Mouse (Mus musculus): ENCODE data around the gene Zc3hav1l. TPM values are rescaled to one million over a fixed set of nuclear protein-coding genes. Genes with fewer than 3 reads are reported as not detected.

Gene Zc3hav1l
- polyA plus RNA-seq, 1 experiment from 2014 or later, result 9.1 TPM

GRCm38 (mm10) chr6:38320621-38321020 is 21.6 kb upstream of the Zc3hav1l start:
- Histone ChIP-seq H3K4me2 (no peak overlapping the region), H3K9me3 (no peaks in the 10 kb centered on the region), H3K4me1 (replicated peaks) (no peaks in the 10 kb centered on the region), H3K9ac (no peak overlapping the region), H3K27me3 (no peaks in the 10 kb centered on the region), H3K36me3 (no peaks in the 10 kb centered on the region), H3K4me3 (no peak overlapping the region), H3K27ac (no peak overlapping the region)
- WGBS, result 91% methylated on average over 9 of the region's 9 CpGs
- no peak for ATAC-seq (ENCODE audit: low FRiP score)

DNA sequence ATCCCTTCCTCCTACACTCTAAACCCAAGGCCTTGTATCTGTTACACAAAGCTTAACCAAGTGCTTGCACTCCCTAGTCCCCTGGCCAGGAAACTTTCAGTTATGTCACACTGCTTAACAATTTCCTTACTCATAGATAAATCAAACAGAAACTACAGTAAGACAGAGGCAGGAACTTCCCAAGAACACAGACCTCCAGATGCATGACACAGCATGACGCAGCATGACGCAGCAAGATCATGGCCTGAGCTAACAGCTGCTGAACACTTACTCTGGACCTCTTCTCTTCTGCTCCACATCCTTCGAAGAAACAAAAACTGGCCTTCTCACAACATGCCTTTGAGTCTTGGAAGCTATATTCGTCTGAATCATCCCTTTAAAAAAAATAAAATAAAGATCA is 17.0 kb upstream of the Zc3hav1l start:
- 88% methylated on average over 4 of the region's 4 CpGs for WGBS
- Histone ChIP-seq H3K9ac (no peak overlapping the region), H3K4me2 (no peak overlapping the region), H3K27ac (no peak overlapping the region), H3K27me3 (no peaks in the 10 kb centered on the region), H3K36me3 (no peaks in the 10 kb centered on the region), H3K4me3 (no peak overlapping the region), H3K9me3 (no peaks in the 10 kb centered on the region), H3K4me1 (replicated peaks) (no peaks in the 10 kb centered on the region)
- ATAC-seq (ENCODE audit: low FRiP score), result no peak

DNA sequence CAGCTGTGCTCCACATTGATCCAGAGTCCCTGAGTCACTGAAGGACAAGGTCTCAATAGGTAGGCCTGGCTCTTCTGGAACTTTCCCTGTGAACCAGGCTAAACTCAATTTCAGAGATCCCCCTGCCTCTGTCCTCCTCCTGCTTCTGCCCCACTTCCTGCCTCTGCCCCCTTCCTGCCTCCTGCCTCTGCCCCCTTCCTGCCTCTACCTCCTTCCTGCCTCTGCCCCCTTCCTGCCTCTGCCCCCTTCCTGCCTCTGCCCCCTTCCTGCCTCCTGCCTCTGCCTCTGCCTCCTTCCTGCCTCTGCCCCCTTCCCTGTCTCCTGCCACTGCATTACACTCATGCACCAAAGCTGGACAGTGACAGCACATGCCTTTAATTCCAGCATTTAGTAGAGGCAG is 10.7 kb upstream of the Zc3hav1l start:
- Histone ChIP-seq H3K4me2 (no peak overlapping the region), H3K4me3 (no peak overlapping the region), H3K4me1 (replicated peaks) (no peaks in the 10 kb centered on the region), H3K9me3 (no peaks in the 10 kb centered on the region), H3K36me3 (no peaks in the 10 kb centered on the region), H3K27ac (no peak overlapping the region), H3K27me3 (no peaks in the 10 kb centered on the region), H3K9ac (no peak overlapping the region)
- no peak for ATAC-seq (ENCODE audit: low FRiP score)

DNA sequence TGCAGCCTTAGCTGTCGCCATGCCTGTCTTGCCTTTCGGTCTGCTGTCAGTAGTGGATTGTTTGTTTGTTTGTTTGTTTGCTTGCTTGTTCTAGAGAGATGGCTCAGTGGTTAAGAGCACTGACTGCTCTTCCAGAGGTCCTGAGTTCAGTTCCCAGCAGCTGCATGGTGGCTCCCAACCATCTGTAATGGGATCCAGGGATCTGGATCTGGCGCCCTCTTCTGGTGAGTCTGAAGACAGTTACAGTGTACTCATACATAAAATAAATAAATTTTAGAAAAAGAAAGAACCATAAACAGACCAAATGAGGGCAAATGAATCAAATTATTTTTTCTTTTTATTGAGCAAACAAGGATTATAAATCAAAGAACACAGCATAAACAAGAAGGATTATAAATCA is 5.9 kb upstream of the Zc3hav1l start:
- no peak overlapping the region for H3K9ac ChIP-seq
- H3K9me3 ChIP-seq, result no peaks in the 10 kb centered on the region
- 74% methylated on average over 3 of the region's 3 CpGs for WGBS
- H3K27ac ChIP-seq, result no peak overlapping the region
- no peaks in the 10 kb centered on the region for H3K4me1 ChIP-seq (replicated peaks)
- ATAC-seq (ENCODE audit: low FRiP score), result no peak
- no peaks in the 10 kb centered on the region for H3K27me3 ChIP-seq
- H3K36me3 ChIP-seq, result no peaks in the 10 kb centered on the region; the same call in 1 of the 2 replicates
- H3K4me3 ChIP-seq, result no peak overlapping the region
- H3K4me2 ChIP-seq, result no peak overlapping the region

DNA sequence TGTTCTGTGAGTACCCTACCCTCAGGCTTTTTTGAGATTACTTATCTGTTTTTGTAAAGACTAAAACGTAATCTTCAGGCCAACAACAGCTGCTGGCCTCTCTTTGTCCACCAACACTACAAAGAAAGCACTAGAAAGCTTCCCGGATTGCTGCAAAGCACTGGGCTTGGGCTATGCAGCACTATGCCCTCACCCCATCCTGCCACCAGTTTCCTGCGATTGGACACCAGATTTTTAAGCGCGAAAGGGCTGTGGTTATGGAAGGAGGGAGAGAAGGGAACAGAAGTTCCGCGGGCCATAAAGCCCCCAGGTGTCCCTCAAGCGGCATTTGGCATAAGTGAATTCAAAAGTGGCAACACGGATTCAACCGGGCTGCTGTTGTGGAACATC is 818 bp downstream of the Zc3hav1l start:
- peak; percentile 32 for ATAC-seq (ENCODE audit: low FRiP score)
- Histone ChIP-seq H3K36me3 (peaks cover 25% of the 10 kb centered on the region), H3K4me1 (replicated peaks) (peaks cover 17% of the 10 kb centered on the region), H3K9me3 (no peaks in the 10 kb centered on the region), H3K4me2 (peak overlapping the region; percentile 70), H3K4me3 (peak overlapping the region; percentile 69), H3K27me3 (no peaks in the 10 kb centered on the region), H3K9ac (peak overlapping the region; percentile 94), H3K27ac (peak overlapping the region; percentile 95)
- under 1% methylated on average over 10 of the region's 10 CpGs for WGBS

DNA sequence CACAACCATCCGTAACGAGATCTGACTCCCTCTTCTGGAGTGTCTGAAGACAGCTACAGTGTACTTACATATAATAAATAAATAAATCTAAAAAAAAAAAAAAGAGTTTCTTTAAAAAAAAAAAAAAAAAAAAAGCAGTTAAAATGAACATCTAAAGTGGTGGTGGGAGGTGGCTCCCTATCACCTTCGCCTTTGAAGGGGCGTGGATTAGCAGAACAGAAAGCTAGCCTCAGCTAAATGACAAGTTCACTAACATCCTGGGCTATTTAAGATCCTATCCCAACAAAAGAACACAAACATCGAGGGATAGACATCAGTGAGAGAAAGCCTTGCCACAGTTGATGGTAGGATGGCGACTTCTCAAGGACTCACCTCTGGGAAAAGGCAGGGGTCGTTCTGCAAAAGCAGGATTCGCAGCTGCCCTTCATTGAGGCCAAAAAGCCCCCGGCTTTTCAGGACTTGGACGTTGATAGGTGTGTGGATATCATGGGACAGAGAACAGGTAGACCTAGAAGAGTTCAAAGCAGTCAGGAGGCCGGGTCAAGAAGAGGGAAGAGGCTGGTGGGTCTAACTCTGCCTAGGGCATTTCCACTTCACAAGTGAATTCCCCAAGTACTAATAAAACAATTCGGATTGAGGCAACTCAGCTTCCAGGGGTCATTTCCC is 1.3 kb downstream of the Zc3hav1l start:
- ATAC-seq (ENCODE audit: low FRiP score), result no peak
- WGBS, result 49% methylated on average over 12 of the region's 12 CpGs
- no peaks in the 10 kb centered on the region for H3K27me3 ChIP-seq

DNA sequence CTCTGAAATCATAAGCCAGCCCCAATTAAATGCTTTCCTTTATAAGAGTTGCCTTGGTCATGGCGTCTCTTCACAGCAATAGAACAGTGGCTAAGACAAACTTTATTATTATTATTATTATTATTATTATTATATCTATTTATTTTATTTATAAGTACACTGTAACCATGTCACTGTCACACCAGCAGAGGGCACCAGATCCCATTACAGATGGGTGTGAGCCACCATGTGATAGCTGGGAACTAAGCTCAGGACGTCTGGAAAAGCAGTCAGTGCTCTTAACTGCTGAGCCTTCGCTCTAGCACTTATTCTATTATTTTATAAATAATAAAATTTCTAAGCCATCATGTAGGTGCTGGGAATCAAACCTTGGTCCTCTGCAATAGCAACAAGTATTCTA is 5.4 kb downstream of the Zc3hav1l start:
- Histone ChIP-seq H3K9me3 (no peaks in the 10 kb centered on the region), H3K27me3 (no peaks in the 10 kb centered on the region), H3K9ac (no peak overlapping the region), H3K4me2 (no peak overlapping the region), H3K4me1 (replicated peaks) (peaks cover 9% of the 10 kb centered on the region), H3K4me3 (no peak overlapping the region), H3K27ac (no peak overlapping the region), H3K36me3 (peaks cover 49% of the 10 kb centered on the region)
- WGBS, result 52% methylated on average over 3 of the region's 3 CpGs
- no peak for ATAC-seq (ENCODE audit: low FRiP score)

More for the DNA sequence above, 1.3 kb downstream of the Zc3hav1l start:
- peak overlapping the region; percentile 69 for H3K4me3 ChIP-seq
- H3K36me3 ChIP-seq, result peaks cover 28% of the 10 kb centered on the region
- no peaks in the 10 kb centered on the region for H3K9me3 ChIP-seq
- peak overlapping the region; percentile 94 for H3K9ac ChIP-seq
- H3K27ac ChIP-seq, result peak overlapping the region; percentile 95
- H3K4me2 ChIP-seq, result peak overlapping the region; percentile 70
- H3K4me1 ChIP-seq (replicated peaks), result peaks cover 17% of the 10 kb centered on the region

DNA sequence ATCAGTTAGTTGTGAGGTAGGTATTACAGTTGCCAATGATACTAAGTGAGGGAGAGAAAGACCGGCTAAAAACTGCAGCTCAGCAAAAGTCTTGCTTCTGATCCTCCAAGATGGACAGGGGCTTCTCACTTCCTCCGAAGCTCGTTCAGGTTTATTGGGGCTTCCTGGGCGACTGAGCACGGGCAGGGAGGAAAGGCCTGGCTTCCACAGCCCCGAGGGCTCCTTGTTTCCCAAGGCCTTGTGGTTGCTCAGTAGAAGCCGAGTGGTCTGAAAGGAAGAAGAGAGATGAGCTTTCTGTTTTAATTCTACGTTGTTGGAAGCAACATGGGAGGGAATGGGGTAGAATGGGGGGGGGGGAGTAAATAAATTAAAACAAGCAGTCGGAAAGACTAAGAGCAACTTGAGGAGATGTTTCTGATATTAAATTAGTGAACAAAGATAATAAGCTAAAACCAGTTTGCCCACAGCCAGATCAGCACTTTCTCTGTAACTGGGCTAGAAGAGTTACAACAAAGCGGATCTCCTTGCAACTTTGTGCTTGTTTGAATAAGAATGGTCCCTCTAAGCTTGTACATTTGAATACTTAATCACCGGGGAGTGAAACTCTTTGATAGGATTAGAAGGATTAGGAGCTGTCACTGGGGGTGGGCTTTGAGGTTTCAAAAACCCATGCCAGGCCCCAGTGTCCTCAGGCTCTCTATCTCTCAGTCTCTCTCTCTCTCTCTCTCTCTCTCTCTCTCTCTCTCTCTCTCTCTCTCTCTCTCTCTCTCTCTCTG is 6.0 kb downstream of the Zc3hav1l start:
- Histone ChIP-seq H3K4me2 (no peak overlapping the region), H3K9me3 (no peaks in the 10 kb centered on the region), H3K27ac (no peak overlapping the region), H3K27me3 (no peaks in the 10 kb centered on the region), H3K4me3 (no peak overlapping the region), H3K4me1 (replicated peaks) (peaks cover 5% of the 10 kb centered on the region), H3K9ac (no peak overlapping the region), H3K36me3 (peaks cover 55% of the 10 kb centered on the region)
- 48% methylated on average over 11 of the region's 11 CpGs for WGBS
- ATAC-seq (ENCODE audit: low FRiP score), result no peak

DNA sequence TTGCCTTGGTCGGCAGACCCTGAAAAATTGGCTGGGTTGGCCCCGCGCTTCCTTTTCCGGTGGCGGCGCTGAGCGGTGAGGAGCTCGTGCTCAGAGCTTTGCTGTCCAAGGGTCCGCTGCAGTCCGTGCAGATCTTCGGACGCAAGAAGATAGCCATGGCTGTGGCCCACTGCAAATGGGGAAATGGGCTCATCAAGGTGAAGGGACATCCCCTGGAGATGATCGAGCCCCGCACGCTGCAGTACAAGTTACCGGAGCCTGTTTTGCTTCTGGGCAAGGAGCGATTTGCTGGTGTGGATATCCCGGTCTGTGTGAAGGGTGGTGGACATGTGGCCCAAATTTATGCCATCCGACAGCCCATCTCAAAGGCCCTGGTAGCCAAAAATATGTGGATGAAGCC is 14.6 kb downstream of the Zc3hav1l start:
- H3K4me2 ChIP-seq, result no peak overlapping the region
- H3K4me3 ChIP-seq, result no peak overlapping the region
- H3K27ac ChIP-seq, result no peak overlapping the region
- no peaks in the 10 kb centered on the region for H3K27me3 ChIP-seq
- no peaks in the 10 kb centered on the region for H3K4me1 ChIP-seq (replicated peaks)
- no peak overlapping the region for H3K9ac ChIP-seq
- 98% methylated on average over 19 of the region's 19 CpGs for WGBS
- no peak for ATAC-seq (ENCODE audit: low FRiP score)
- H3K36me3 ChIP-seq, result peaks cover 50% of the 10 kb centered on the region
- H3K9me3 ChIP-seq, result peaks cover 15% of the 10 kb centered on the region

DNA sequence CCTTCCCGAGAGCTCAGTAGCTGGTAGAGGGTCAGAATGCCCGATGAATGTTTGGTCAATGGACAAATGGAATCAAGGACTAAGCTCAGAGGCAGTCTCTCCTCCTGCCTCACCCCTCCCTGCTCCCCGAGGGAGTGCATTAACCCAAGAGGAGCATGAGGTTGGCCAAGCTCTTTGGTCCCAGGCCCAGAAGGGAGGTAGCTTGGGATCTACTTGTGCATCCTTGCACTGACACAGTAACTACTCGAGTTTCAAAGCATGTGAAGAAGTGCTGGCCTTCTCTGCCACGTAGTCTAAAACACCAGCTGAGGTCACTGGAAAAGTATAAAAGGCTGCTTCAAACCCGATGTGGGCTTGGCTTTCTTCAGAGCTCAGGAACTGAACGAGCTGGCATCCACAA is 34.6 kb downstream of the Zc3hav1l start:
- no peaks in the 10 kb centered on the region for H3K36me3 ChIP-seq
- no peak for ATAC-seq (ENCODE audit: low FRiP score)
- H3K27me3 ChIP-seq, result no peaks in the 10 kb centered on the region
- no peaks in the 10 kb centered on the region for H3K4me1 ChIP-seq (replicated peaks)
- WGBS, result 82% methylated on average over 7 of the region's 7 CpGs
- no peak overlapping the region for H3K27ac ChIP-seq
- no peak overlapping the region for H3K4me2 ChIP-seq
- H3K9me3 ChIP-seq, result no peaks in the 10 kb centered on the region
- H3K4me3 ChIP-seq, result no peak overlapping the region
- H3K9ac ChIP-seq, result no peak overlapping the region

DNA sequence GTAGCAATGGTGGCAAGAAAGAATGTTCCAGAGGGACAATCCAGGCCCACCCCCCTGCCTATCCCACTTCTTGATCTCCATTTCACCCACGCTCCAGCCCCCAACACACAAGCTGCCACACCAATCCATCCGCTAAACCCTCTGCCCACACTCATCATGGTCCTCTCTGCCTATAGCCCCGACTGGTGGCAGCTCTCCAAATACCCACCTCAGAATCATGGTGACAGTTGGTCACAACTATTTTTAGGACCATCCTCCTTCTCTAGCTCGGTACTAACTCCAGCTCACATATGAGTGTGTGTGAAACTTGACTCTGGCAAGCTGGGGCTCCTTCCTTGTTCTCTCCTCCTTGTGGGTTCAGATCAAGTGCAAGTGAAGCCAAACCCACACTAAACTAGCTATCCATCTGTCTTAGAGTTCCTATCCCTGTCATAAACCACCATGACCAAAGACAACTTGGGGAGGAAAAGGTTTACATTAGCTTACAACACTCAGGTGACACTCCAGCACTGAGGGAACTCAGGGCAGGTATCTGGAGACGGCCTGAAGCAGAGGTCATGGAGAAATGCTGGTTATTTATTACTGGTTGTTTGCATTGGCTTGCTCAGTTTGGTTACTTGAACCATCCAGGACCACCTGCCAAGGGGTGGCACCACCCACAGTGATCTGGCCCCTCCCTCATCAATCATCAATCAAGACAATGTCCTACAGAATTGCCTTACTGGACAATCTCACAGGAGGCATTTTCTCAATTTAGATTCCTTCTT is 35.5 kb downstream of the Zc3hav1l start:
- Histone ChIP-seq H3K9me3 (no peaks in the 10 kb centered on the region), H3K4me3 (no peak overlapping the region), H3K27ac (no peak overlapping the region), H3K9ac (no peak overlapping the region), H3K36me3 (no peaks in the 10 kb centered on the region), H3K4me2 (no peak overlapping the region), H3K4me1 (replicated peaks) (no peaks in the 10 kb centered on the region), H3K27me3 (no peaks in the 10 kb centered on the region)
- no peak for ATAC-seq (ENCODE audit: low FRiP score)
- WGBS, result 82% methylated on average over 5 of the region's 5 CpGs

GRCm38 (mm10) chr6:38261877-38262276 is 37.2 kb downstream of the Zc3hav1l start:
- Histone ChIP-seq H3K9me3 (no peaks in the 10 kb centered on the region), H3K27ac (no peak overlapping the region), H3K4me1 (replicated peaks) (no peaks in the 10 kb centered on the region), H3K36me3 (no peaks in the 10 kb centered on the region), H3K27me3 (no peaks in the 10 kb centered on the region), H3K4me2 (no peak overlapping the region), H3K9ac (no peak overlapping the region), H3K4me3 (no peak overlapping the region)
- ATAC-seq (ENCODE audit: low FRiP score), result no peak
- WGBS, result 62% methylated on average over 4 of the region's 4 CpGs
